Mouse (Mus musculus) cortical plate, adult 2 months (tissue): Measurements from ENCODE around the gene Lsm4. TPM values are rescaled to one million over a fixed set of nuclear protein-coding genes. Genes with fewer than 3 reads are reported as not detected.

Source experiments
- H3K27ac ChIP-seq: fragments of 200-500 bp; 2 replicates; pipeline ENCODE4 v1.5.1; 2012; ENCODE audit warnings: low read length, control low read depth, inconsistent platforms; ENCODE audit not compliant: insufficient read depth
- H3K4me1 ChIP-seq: fragments of 200-500 bp; 2 replicates; pipeline ENCODE4 v1.6.1; 2011; ENCODE audit warnings: low read length; ENCODE audit not compliant: control insufficient read depth, insufficient read depth
- H3K4me3 ChIP-seq: fragments of 200-500 bp; 2 replicates; pipeline ENCODE4 v1.5.1; 2011; ENCODE audit warnings: mild to moderate bottlenecking, low read length, control low read depth; ENCODE audit not compliant: insufficient read depth
- CTCF ChIP-seq: fragments of 200-500 bp; IDR thresholded peaks from 2 replicates; pipeline ENCODE4 v1.5.1; 2011; ENCODE audit warnings: mild to moderate bottlenecking, control low read depth, low read length; ENCODE audit not compliant: insufficient read depth; ENCODE audit errors: extremely low read depth
- POLR2A ChIP-seq: fragments of 200-500 bp; IDR thresholded peaks from 2 replicates; pipeline ENCODE4 v1.6.1; 2011; ENCODE audit warnings: mild to moderate bottlenecking, low read length, control low read depth; ENCODE audit not compliant: insufficient read depth; ENCODE audit errors: extremely low read depth
- polyA plus RNA-seq: library from polyadenylated mRNA; depleted of rRNA; stranded (reverse); fragments of >200 nt; gene quantifications from 2 replicates; pipeline ENCODE4 v1.2.3, GENCODE M21; 2012

The Lsm4 gene
- polyA plus RNA-seq, 1 experiment, result 100 TPM

DNA sequence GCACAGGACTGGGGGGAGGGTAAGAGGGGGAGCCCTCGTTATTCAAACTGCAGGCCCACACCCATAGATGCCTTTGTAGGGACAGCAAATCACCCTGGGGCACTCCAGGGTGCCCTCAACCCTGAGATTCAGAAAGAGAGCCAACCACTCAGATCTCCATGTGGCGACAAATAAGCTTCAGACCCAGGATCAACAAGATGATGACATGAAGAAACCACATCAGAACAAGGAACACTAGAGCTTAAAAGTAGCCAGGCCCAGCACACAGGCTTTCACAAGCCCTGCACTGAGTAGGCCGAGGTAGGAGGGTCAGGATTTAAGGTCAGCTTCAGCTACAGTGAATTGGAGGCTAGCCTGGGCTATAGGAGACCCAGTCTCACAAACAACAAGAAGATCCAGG lies 24.1 kb upstream of the Lsm4 start:
- TF ChIP-seq CTCF, result no peak
- TF ChIP-seq POLR2A, result no peak
- Histone ChIP-seq H3K4me3 (no peak overlapping the region), H3K4me1 (no peaks in the 10 kb centered on the region; the same call in 1 of the 2 replicates), H3K27ac (no peak overlapping the region)

DNA sequence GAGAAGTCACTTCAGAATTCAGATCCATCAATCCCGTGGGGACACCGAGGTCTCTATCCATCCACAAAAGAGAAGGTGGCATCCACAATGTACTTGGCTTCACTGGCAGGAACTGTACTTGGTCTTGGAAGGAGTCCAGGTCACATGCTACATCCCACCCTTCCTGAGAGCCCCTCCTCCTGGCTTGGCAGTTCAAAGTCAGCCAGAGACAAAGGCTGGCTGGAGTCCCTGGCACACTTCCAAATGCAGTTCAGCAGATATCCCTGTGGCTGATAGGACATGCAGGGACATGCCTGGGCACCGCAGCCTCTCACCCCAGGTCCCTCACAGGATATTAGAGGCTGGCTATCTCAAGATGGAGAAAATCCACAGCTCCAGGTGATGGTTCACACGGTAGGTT lies 23.7 kb upstream of the Lsm4 start:
- H3K4me3 ChIP-seq, result no peak overlapping the region
- H3K4me1 ChIP-seq, result no peaks in the 10 kb centered on the region; the same call in 1 of the 2 replicates
- TF ChIP-seq CTCF (no peak), POLR2A (no peak)
- H3K27ac ChIP-seq, result no peak overlapping the region

DNA sequence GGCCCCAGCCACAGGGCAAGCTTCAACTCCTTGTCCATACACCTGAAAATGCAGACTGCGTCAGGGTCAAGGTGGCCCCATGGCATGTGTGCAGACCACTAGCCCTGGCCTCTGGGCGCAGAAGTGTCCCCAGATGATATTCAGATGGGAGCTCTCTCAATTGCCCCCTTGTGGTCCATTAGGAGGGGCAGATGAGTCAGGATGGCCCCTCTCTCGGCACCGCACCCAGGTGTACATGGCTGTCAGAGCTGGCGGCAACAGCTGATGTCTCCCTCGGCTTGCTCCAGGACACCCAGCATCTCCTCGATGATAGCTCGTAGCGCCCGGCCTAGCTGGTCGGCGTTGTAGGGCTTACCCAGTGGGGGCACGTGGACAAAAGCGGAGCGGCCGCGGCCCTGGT lies 22.7 kb upstream of the Lsm4 start:
- H3K4me3 ChIP-seq, result no peak overlapping the region
- no peaks in the 10 kb centered on the region; the same call in 1 of the 2 replicates for H3K4me1 ChIP-seq
- no peak for TF ChIP-seq POLR2A
- no peak overlapping the region for H3K27ac ChIP-seq

DNA sequence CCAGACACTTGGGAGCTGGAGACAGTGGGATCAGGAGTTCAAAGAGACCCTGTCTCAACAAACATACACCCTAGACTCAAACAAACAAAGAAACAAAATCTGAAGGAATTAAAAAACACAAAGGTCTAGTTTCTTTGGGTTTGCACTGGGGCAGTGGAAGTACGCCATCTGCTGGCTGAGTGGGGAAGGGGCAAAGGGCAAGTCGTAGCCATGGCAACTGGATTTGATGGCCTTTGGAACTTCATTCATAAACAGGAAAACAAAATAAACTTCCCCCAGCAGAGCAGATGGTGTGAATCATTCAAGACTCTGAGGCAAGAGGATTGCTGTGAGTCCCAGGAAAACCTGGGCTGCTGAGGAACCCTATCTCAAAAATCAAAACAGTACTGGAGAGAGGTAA lies 19.8 kb upstream of the Lsm4 start:
- no peak overlapping the region for H3K4me3 ChIP-seq
- no peaks in the 10 kb centered on the region; the same call in 1 of the 2 replicates for H3K4me1 ChIP-seq
- peak; percentile 70 for TF ChIP-seq CTCF
- no peak for TF ChIP-seq POLR2A
- H3K27ac ChIP-seq, result no peak overlapping the region

DNA sequence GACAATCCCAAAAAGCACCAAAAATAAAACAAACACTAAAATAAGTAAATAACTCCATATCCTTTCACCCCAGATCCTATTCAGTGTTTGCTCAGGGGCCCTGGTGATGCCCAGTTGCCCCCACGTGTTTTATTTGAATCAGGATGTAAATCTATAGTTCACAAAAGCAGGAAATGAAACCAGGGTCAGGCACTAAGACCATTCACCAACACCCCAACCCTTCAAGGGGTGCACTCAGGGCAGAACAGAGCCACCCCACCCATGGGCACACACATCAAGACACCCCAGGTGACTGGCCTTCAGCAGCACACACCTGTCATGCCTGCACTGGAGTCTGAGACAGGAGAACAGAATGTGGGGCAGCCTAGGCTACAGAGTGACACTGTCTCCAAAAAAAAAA lies 18.9 kb upstream of the Lsm4 start:
- Histone ChIP-seq H3K4me1 (no peaks in the 10 kb centered on the region; the same call in 1 of the 2 replicates), H3K4me3 (no peak overlapping the region), H3K27ac (no peak overlapping the region)
- TF ChIP-seq POLR2A (no peak), CTCF (no peak)

DNA sequence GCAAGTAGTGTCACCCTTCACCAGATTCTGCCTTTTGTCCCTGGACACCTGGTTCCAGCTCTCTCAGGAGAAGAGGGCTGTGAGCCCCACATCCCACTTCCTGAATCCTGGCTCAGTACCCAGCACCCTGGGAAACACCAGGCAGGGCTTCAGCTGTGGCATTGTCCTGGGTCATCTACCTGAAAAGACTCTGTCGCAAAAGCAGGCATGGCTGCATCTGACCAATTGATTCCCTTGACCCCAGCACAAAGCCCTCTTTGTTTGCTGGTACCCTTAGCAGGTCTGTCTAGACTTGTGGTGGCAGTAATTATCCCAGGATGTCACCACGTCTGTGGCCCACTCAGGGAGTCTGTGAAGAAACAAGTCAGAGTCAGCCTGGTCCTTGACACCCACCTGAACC lies 17.6 kb upstream of the Lsm4 start:
- Histone ChIP-seq H3K4me1 (peaks cover 2% of the 10 kb centered on the region), H3K27ac (no peak overlapping the region), H3K4me3 (no peak overlapping the region)
- TF ChIP-seq CTCF, result no peak
- no peak for TF ChIP-seq POLR2A

DNA sequence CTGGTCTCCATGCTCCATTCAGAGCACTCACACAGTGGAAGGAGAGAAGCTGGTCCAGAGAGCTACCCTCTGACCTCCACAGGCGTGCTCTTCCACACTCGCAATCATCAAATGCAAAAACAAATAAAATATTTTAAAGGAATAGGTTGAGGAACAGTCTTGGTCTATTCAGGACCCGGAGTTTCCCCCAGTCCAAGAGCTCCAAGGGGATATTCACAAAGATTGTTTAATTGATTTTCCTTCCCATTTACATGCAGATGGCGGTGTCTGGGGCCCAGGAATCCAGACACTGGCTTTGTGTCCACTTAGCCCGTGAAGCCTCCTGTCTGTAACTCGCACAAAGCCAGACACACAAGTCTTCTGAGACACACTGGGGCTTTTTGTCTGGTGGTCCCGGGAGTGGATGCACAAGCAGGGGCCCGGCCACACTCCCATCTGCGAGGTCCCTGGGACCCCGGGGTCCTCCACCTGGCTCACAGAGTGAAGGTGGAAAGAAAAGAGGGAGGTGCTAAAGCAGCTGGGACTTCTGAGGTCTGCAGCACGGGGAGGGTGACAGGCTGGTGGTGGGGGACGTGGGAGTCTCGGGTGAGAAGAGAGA lies 16.8 kb upstream of the Lsm4 start:
- Histone ChIP-seq H3K4me1 (peaks cover 2% of the 10 kb centered on the region), H3K27ac (no peak overlapping the region), H3K4me3 (no peak overlapping the region)
- TF ChIP-seq POLR2A (no peak), CTCF (no peak)

DNA sequence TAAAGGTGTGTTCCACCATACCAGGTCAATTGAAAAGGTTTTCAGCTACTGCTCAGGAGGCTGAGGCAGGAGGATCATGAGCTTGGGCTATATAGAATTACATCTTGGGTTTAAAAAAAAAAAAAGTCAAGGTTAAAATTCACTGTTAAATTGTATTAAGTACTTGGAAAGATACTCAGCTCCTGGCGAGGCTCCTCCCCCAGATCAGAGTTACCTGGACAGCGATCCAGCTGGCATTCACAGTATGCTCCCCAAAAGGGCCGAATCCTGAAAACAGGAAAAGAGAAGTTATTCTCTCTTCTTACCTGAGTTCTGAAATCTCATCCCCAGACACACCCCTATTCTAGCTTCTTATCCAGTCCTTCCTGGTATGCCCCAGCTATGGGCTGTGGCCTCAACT lies 15.8 kb upstream of the Lsm4 start:
- Histone ChIP-seq H3K4me3 (no peak overlapping the region), H3K27ac (no peak overlapping the region), H3K4me1 (peaks cover 2% of the 10 kb centered on the region)
- TF ChIP-seq CTCF (no peak), POLR2A (no peak)

DNA sequence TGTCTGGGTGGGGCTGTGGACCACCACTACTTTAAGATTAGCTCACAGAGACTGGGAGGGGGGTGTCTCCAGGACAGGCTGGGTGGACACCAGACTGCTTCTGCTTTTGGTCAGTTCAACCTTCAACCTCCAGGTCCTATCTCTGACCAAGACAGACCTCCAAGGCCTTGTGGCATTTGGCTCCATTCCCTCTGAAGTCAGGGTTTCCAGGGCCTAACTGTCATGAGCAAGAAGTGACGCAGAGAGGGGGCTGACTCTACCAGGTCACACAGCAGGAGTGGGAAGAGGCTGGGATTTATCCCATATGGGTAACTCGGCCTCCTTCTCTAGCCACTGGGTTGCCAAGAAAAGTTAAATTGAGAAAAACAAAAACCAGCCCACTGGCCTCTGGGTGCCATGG lies 15.3 kb upstream of the Lsm4 start:
- TF ChIP-seq CTCF (no peak), POLR2A (no peak)
- peaks cover 2% of the 10 kb centered on the region for H3K4me1 ChIP-seq
- H3K27ac ChIP-seq, result no peak overlapping the region
- no peak overlapping the region for H3K4me3 ChIP-seq

DNA sequence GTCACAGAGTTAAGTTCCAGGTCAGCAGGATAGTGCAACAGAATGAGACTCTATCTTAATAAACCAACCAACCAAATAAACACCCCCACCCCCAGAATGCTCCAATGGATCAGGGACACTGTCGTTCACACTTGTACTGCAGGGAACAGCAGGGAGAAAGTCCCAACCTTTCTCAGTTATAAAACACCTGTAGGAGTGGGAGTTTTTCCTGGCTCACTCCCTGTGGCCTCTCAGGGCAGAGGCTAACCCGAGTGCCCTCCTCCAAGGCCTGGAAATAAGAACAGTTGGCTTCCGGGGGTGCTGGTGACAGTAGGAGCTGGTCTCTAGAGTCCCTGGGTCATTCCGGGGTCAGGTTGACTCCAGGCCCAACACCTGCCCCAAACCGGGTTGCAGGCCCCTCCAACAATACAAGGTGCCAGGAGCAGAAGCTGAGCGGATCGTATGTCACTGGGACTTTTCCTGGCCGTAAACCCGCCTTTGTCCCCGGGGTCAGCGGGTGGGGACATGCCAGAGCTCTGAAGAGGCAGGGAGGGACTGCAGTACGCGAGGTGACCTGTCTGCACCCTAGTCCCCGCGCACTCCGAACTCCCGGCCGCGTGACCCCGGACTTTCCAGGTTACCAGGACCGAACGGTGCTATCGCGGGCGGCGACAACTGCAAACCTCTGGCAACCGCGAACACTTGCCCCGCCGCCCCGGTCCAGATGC lies 14.0 kb upstream of the Lsm4 start:
- TF ChIP-seq POLR2A (no peak), CTCF (no peak)
- H3K4me1 ChIP-seq, result peaks cover 2% of the 10 kb centered on the region; the same call in 1 of the 2 replicates
- H3K27ac ChIP-seq, result no peak overlapping the region
- peak overlapping the region; percentile 63 for H3K4me3 ChIP-seq
